Mouse (Mus musculus): ENCODE results near the gene Gzmm. TPM values are rescaled to one million over a fixed set of nuclear protein-coding genes. Genes with fewer than 3 reads are reported as not detected.

Gene Gzmm
- polyA plus RNA-seq, 1 experiment = 0.94 TPM

GRCm38 (mm10) chr10:79681591-79682245, 7.1 kb upstream of the Gzmm start, which contains the start of gene Cdc34:
Cdc34 (plus strand) TSS chr10:79682195.
- Histone ChIP-seq H3K36me3 (ENCODE audit: control insufficient read depth, insufficient read depth, low read length) (no peaks in the 10 kb centered on the region), H3K4me1 (ENCODE audit: control insufficient read depth, insufficient read depth, low read length) (peaks cover 10% of the 10 kb centered on the region; the same call in 1 of the 2 replicates), H3K4me3 (ENCODE audit: insufficient read depth, low read depth, low read length) (peak within 1 kb of the TSS; percentile 90), H3K27ac (ENCODE audit: insufficient read depth, low read depth, low read length) (peak within 1 kb of the TSS; percentile 65), H3K27me3 (replicated peaks; ENCODE audit: control insufficient read depth, insufficient read depth, low read length) (no peaks in the 10 kb centered on the region)
- peak; percentile 100 for DNase-seq
- TF ChIP-seq POLR2A (IDR thresholded peaks at IDR 0.05; ENCODE audit: low read depth, low read length) (peak; percentile 58), CTCF (conservative IDR thresholded peaks at IDR 0.05; ENCODE audit: insufficient read depth, insufficient read length, low read depth, low read length) (no peak)
- under 1% methylated on average over 79 of the region's 84 CpGs for WGBS

DNA sequence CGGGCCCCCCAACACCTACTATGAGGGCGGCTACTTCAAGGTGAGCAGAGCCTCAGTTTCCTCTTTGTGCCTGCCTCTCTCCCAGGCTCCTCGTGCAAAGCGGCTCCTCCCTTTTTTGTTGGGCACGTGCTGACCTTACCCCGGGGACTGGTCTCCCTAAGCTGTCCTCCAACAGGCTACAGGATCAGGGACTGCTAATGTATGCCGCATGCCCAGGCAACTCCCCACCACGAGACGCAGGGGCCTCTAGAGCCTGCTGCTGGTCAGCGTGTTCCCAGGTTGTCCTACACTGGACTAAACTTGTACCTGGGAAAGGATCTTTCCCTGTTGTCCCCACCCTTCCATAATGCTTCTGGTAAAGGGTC, 6.3 kb upstream of the Gzmm start:
- Histone ChIP-seq H3K36me3 (ENCODE audit: control insufficient read depth, insufficient read depth, low read length) (no peaks in the 10 kb centered on the region), H3K27ac (ENCODE audit: insufficient read depth, low read depth, low read length) (peak overlapping the region; percentile 52), H3K4me3 (ENCODE audit: insufficient read depth, low read depth, low read length) (peak overlapping the region; percentile 90), H3K27me3 (replicated peaks; ENCODE audit: control insufficient read depth, insufficient read depth, low read length) (no peaks in the 10 kb centered on the region), H3K4me1 (ENCODE audit: control insufficient read depth, insufficient read depth, low read length) (peaks cover 10% of the 10 kb centered on the region; the same call in 1 of the 2 replicates)
- WGBS = under 1% methylated on average over 10 of the region's 10 CpGs
- TF ChIP-seq CTCF (conservative IDR thresholded peaks at IDR 0.05; ENCODE audit: insufficient read depth, insufficient read length, low read depth, low read length) (no peak), POLR2A (IDR thresholded peaks at IDR 0.05; ENCODE audit: low read depth, low read length) (no peak)
- DNase-seq = peak; percentile 28

DNA sequence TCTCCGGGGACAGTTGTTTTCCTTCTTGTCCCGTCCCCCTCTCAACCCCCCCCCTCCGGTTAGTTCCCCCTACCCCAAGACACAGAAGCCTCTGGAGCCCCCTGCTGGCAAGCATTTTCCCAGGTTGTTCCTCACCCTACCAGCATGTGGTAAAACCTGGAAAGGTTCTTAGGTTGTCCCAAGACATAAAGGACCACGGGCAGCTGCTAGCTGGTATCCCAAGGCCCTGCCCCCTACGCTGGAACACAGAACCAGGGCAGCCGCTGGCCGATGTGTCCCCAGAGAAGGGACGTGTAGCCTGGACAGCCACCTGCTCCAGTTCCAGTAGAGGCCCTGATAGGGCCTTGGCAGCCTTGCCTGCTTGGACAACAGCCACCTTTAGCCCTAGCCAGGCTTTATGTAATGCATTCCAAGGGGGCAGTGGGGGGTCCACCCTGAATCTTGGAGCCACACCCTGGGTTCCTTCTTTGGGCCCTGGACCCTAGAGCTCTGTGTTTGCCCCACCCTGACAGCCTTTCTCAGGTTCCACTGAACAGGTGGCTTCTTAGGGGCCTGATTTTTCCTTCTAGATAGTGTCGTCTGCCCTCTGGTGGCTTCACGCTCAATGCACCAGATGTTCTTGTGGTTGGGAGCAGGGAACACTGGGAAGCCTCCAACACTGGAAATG, 5.8 kb upstream of the Gzmm start:
- no peak for TF ChIP-seq POLR2A (IDR thresholded peaks at IDR 0.05; ENCODE audit: low read depth, low read length)
- peak; percentile 54 for TF ChIP-seq CTCF (conservative IDR thresholded peaks at IDR 0.05; ENCODE audit: insufficient read depth, insufficient read length, low read depth, low read length)
- 3% methylated on average over 10 of the region's 10 CpGs for WGBS
- H3K27me3 ChIP-seq (replicated peaks; ENCODE audit: control insufficient read depth, insufficient read depth, low read length) = no peaks in the 10 kb centered on the region
- peaks cover 10% of the 10 kb centered on the region; the same call in 1 of the 2 replicates for H3K4me1 ChIP-seq (ENCODE audit: control insufficient read depth, insufficient read depth, low read length)
- peak overlapping the region; percentile 90 for H3K4me3 ChIP-seq (ENCODE audit: insufficient read depth, low read depth, low read length)
- DNase-seq = peak; percentile 75
- H3K27ac ChIP-seq (ENCODE audit: insufficient read depth, low read depth, low read length) = peak overlapping the region; percentile 52
- no peaks in the 10 kb centered on the region for H3K36me3 ChIP-seq (ENCODE audit: control insufficient read depth, insufficient read depth, low read length)

DNA sequence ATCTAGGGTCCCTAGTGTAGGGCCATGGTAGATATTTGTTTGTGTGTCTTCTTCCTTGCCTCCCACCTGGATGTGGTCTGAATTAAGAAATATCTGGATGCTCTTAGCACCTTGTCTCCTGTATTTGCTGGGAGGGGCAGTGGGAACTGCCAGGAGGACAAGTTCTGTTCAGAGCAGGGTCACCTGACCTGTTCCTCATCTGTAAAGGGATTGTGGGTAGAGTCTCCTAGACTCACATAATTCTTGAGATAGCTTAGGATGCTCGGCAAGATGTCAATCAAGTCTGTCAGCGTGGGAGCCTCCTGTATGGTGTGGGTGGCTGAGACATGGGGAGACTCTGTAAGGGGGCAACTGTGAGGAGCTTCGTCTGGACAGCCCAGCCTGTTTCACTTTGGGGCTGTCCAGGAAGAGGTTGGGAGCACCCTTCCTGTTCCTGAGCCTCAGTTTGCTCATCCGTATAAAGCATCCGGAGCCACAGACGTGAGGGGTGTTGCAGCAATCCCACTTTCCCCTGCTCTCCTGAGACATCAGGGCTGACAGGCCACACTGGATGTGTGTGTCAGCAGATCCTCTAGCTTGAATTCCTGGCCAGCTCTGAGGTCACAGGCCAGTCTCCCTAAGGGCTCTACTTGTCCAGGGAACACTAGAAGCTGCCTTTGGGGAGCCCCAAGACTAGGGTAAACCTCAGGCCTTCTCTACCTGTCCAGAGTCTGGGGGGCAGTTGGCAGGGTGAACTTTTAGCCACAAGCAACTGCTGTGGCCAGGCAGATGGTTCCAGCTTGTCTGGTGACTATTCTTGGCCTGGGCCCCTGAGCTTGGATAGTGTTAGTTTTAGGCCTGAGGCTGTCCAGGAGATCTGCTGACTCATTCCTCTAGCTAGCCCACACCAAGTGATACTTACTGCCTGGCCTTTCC, 4.8 kb upstream of the Gzmm start:
- DNase-seq = peak; percentile 58
- no peak overlapping the region for H3K27ac ChIP-seq (ENCODE audit: insufficient read depth, low read depth, low read length)
- H3K4me3 ChIP-seq (ENCODE audit: insufficient read depth, low read depth, low read length) = peak overlapping the region; percentile 90
- TF ChIP-seq CTCF (conservative IDR thresholded peaks at IDR 0.05; ENCODE audit: insufficient read depth, insufficient read length, low read depth, low read length) (no peak), POLR2A (IDR thresholded peaks at IDR 0.05; ENCODE audit: low read depth, low read length) (no peak)
- no peaks in the 10 kb centered on the region for H3K27me3 ChIP-seq (replicated peaks; ENCODE audit: control insufficient read depth, insufficient read depth, low read length)
- 43% methylated on average over 6 of the region's 6 CpGs for WGBS
- H3K4me1 ChIP-seq (ENCODE audit: control insufficient read depth, insufficient read depth, low read length) = peaks cover 10% of the 10 kb centered on the region; the same call in 1 of the 2 replicates
- no peaks in the 10 kb centered on the region for H3K36me3 ChIP-seq (ENCODE audit: control insufficient read depth, insufficient read depth, low read length)

- 90% methylated on average over 25 of the region's 25 CpGs for WGBS
- Histone ChIP-seq H3K27me3 (replicated peaks; ENCODE audit: control insufficient read depth, insufficient read depth, low read length) (no peaks in the 10 kb centered on the region), H3K4me3 (ENCODE audit: insufficient read depth, low read depth, low read length) (no peak overlapping the region), H3K4me1 (ENCODE audit: control insufficient read depth, insufficient read depth, low read length) (peaks cover 10% of the 10 kb centered on the region; the same call in 1 of the 2 replicates), H3K27ac (ENCODE audit: insufficient read depth, low read depth, low read length) (no peak overlapping the region), H3K36me3 (ENCODE audit: control insufficient read depth, insufficient read depth, low read length) (no peaks in the 10 kb centered on the region)
- no peak for TF ChIP-seq CTCF (conservative IDR thresholded peaks at IDR 0.05; ENCODE audit: insufficient read depth, insufficient read length, low read depth, low read length)
- TF ChIP-seq POLR2A (IDR thresholded peaks at IDR 0.05; ENCODE audit: low read depth, low read length) = no peak
- no peak for DNase-seq
These were observed 3.8 kb upstream of the Gzmm start for GRCm38 (mm10) chr10:79684770-79685600.

GRCm38 (mm10) chr10:79686219-79686618, 2.6 kb upstream of the Gzmm start:
- no peaks in the 10 kb centered on the region for H3K36me3 ChIP-seq (ENCODE audit: control insufficient read depth, insufficient read depth, low read length)

More at GRCm38 (mm10) chr10:79686219-79686618, 2.6 kb upstream of the Gzmm start:
- TF ChIP-seq CTCF (conservative IDR thresholded peaks at IDR 0.05; ENCODE audit: insufficient read depth, insufficient read length, low read depth, low read length) (no peak), POLR2A (IDR thresholded peaks at IDR 0.05; ENCODE audit: low read depth, low read length) (no peak)
- Histone ChIP-seq H3K27ac (ENCODE audit: insufficient read depth, low read depth, low read length) (no peak overlapping the region), H3K27me3 (replicated peaks; ENCODE audit: control insufficient read depth, insufficient read depth, low read length) (no peaks in the 10 kb centered on the region), H3K4me3 (ENCODE audit: insufficient read depth, low read depth, low read length) (no peak overlapping the region), H3K4me1 (ENCODE audit: control insufficient read depth, insufficient read depth, low read length) (peaks cover 10% of the 10 kb centered on the region; the same call in 1 of the 2 replicates)
- DNase-seq = no peak
- 91% methylated on average over 2 of the region's 2 CpGs for WGBS

Data from kidney, adult 2 months (tissue).